ENCODE assay signal across 1 mouse cellular context in the genomic region with DNA sequence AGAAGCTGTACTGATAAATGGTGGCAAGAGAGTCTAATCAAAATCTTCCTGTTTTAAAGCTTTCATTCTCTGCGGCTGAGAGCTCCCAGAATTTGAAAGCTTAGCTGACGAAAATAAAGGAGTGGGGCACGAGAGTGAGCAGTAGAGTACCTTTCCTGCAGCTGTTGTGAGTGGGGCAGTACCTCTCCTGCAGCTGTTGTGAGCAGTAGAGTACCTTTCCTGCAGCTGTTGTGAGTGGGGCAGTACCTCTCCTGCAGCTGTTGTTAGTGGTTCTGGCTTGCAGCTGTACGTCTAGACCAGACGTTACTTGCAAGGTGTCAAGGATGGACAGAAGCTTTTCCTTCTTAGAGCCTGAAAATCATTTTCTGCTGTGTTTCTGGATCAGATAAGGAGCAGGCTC.
TF ChIP-seq lines count a peak whose summit lies in the region.

No protein-coding gene starts in this region.

TF ChIP-seq in CH12.LX, 34 proteins besides CTCF, POLR2A, EP300 and RAD21 (continued from another document):
- TF ChIP-seq JUND (conservative IDR thresholded peaks at IDR 0.05; ENCODE audit: low read depth, low read length): no peak
- TF ChIP-seq CHD1 (IDR thresholded peaks at IDR 0.05; ENCODE audit: low read depth, low read length): no peak
- peak; percentile 100 for TF ChIP-seq TCF12 (IDR thresholded peaks at IDR 0.05; ENCODE audit: low read depth, low read length)
- no peak for TF ChIP-seq ZC3H11A (IDR thresholded peaks at IDR 0.05; ENCODE audit: low read depth, low read length)
- no peak for TF ChIP-seq SMC3 (IDR thresholded peaks at IDR 0.05; ENCODE audit: low read depth, low read length)
- no peak for TF ChIP-seq KAT2A (IDR thresholded peaks at IDR 0.05; ENCODE audit: insufficient replicate concordance, low read length)
- TF ChIP-seq ELF1 (IDR thresholded peaks at IDR 0.05; ENCODE audit: low read depth, low read length): no peak
- no peak for TF ChIP-seq RCOR1 (conservative IDR thresholded peaks at IDR 0.05; ENCODE audit: low read depth, low read length)
- peak; percentile 30; the same call in 1 of the 2 replicates for TF ChIP-seq SIN3A (IDR thresholded peaks at IDR 0.05; ENCODE audit: low read length)
- TF ChIP-seq NELFE (IDR thresholded peaks at IDR 0.05; ENCODE audit: low read depth, low read length): no peak
- no peak for TF ChIP-seq USF1 (IDR thresholded peaks at IDR 0.05; ENCODE audit: low read depth, low read length)
- no peak for TF ChIP-seq NRF1 (IDR thresholded peaks at IDR 0.05; ENCODE audit: low read depth, low read length)
- TF ChIP-seq MAZ (IDR thresholded peaks at IDR 0.05; ENCODE audit: low read depth, low read length): 0 out of 2 replicates have a peak, but pooled peaks have one; percentile 41
- TF ChIP-seq MXI1 (IDR thresholded peaks at IDR 0.05; ENCODE audit: low read depth, low read length): no peak
- no peak for TF ChIP-seq MAX (IDR thresholded peaks at IDR 0.05; ENCODE audit: low read length)
- TF ChIP-seq HCFC1 (IDR thresholded peaks at IDR 0.05; ENCODE audit: low read depth, low read length): no peak
- no peak for TF ChIP-seq CHD2 (IDR thresholded peaks at IDR 0.05; ENCODE audit: low read length)
- peak; percentile 83 for TF ChIP-seq ETS1 (conservative IDR thresholded peaks at IDR 0.05; ENCODE audit: low read depth, low read length)
- TF ChIP-seq E2F4 (IDR thresholded peaks at IDR 0.05; ENCODE audit: insufficient replicate concordance, low read depth, low read length): no peak
- peak; percentile 84 for TF ChIP-seq BHLHE40 (IDR thresholded peaks at IDR 0.05; ENCODE audit: low read depth, low read length)
- peak; percentile 47; the same call in 1 of the 2 replicates for TF ChIP-seq MEF2A (IDR thresholded peaks at IDR 0.05; ENCODE audit: borderline replicate concordance, low read depth, low read length)
- no peak for TF ChIP-seq ZNF384 (IDR thresholded peaks at IDR 0.05; ENCODE audit: low read depth, low read length)
- TF ChIP-seq TBP (conservative IDR thresholded peaks at IDR 0.05; ENCODE audit: low read depth, low read length): no peak
- TF ChIP-seq PAX5 (IDR thresholded peaks at IDR 0.05; ENCODE audit: low read length): no peak
- no peak for TF ChIP-seq POLR2AphosphoS2 (IDR thresholded peaks at IDR 0.05; ENCODE audit: low read depth, low read length)
- TF ChIP-seq MAFK (IDR thresholded peaks at IDR 0.05; ENCODE audit: insufficient replicate concordance, low read length): no peak
- TF ChIP-seq ZKSCAN1 (IDR thresholded peaks at IDR 0.05; ENCODE audit: borderline replicate concordance, low read depth, low read length): no peak
- TF ChIP-seq IRF4 (IDR thresholded peaks at IDR 0.05; ENCODE audit: low read depth, low read length): peak; percentile 64
- no peak for TF ChIP-seq USF2 (conservative IDR thresholded peaks at IDR 0.05; ENCODE audit: low read depth, low read length)
- TF ChIP-seq UBTF (IDR thresholded peaks at IDR 0.05; ENCODE audit: low read depth, low read length): no peak
